Mouse (Mus musculus): ENCODE data around the gene 2200002D01Rik. TPM values are rescaled to one million over a fixed set of nuclear protein-coding genes. Genes with fewer than 3 reads are reported as not detected.

Gene 2200002D01Rik
- total RNA-seq, 1 experiment: 20.0 TPM

- in situ Hi-C loops (cut with MboI; ENCODE audit: low sequenced_read_pairs in 2 of 2, unreplicated experiment in 2 of 2): no loop called here
- Histone ChIP-seq H3K4me3 (ENCODE audit: insufficient read depth in 1 of 2, low read depth in 1 of 2, low read length in 2 of 2, poor library complexity in 1 of 2, severe bottlenecking in 1 of 2) (no peak overlapping the region), H3K9me3 (ENCODE audit: control insufficient read depth, insufficient read depth, low read depth, low read length) (no peaks in the 10 kb centered on the region), H3K4me1 (ENCODE audit: control insufficient read depth in 2 of 2, insufficient read depth in 2 of 2, low read length in 2 of 2, poor library complexity in 1 of 2) (peaks cover 3 to 4% of the 10 kb centered on the region in 2 experiments; a peak in 2 of 4 replicates), H3K36me3 (ENCODE audit: control insufficient read depth, insufficient read depth, low read length, poor library complexity, severe bottlenecking) (peaks cover 3% of the 10 kb centered on the region; the same call in 1 of the 2 replicates), H3K27ac (ENCODE audit: insufficient read depth, low read depth, low read length, poor library complexity, severe bottlenecking) (no peak overlapping the region), H3K9ac (ENCODE audit: insufficient read depth, low read depth, low read length, poor library complexity, severe bottlenecking) (no peak overlapping the region)
- DNase-seq (ENCODE audit: low read depth, low spot score): no peak
- TF ChIP-seq ZC3H11A (IDR thresholded peaks at IDR 0.05; ENCODE audit: borderline replicate concordance, low read depth, low read length) (no peak), HCFC1 (IDR thresholded peaks at IDR 0.05; ENCODE audit: borderline replicate concordance, insufficient read depth, low read length) (no peak), CHD2 (IDR thresholded peaks at IDR 0.05; ENCODE audit: low read depth, low read length) (no peak), ZNF384 (IDR thresholded peaks at IDR 0.05; ENCODE audit: low read depth, low read length) (no peak), MAFK (IDR thresholded peaks at IDR 0.05; ENCODE audit: insufficient read depth, low read depth, low read length) (no peak)
Observed at GRCm38 (mm10) chr7:29236593-29236992, 11.7 kb downstream of the 2200002D01Rik start.

- no peak overlapping the region for H3K27ac ChIP-seq (ENCODE audit: insufficient read depth, low read depth, low read length, poor library complexity, severe bottlenecking)
- no peaks in the 10 kb centered on the region for H3K9me3 ChIP-seq (ENCODE audit: control insufficient read depth, insufficient read depth, low read depth, low read length)
- H3K4me1 ChIP-seq (ENCODE audit: control insufficient read depth in 2 of 2, insufficient read depth in 2 of 2, low read length in 2 of 2, poor library complexity in 1 of 2): peaks cover 3 to 4% of the 10 kb centered on the region in 2 experiments; a peak in 2 of 4 replicates
- no peak overlapping the region for H3K9ac ChIP-seq (ENCODE audit: insufficient read depth, low read depth, low read length, poor library complexity, severe bottlenecking)
- TF ChIP-seq ZC3H11A (IDR thresholded peaks at IDR 0.05; ENCODE audit: borderline replicate concordance, low read depth, low read length) (peak; percentile 25; the same call in 1 of the 2 replicates), CHD2 (IDR thresholded peaks at IDR 0.05; ENCODE audit: low read depth, low read length) (no peak), ZNF384 (IDR thresholded peaks at IDR 0.05; ENCODE audit: low read depth, low read length) (no peak), HCFC1 (IDR thresholded peaks at IDR 0.05; ENCODE audit: borderline replicate concordance, insufficient read depth, low read length) (no peak)
- DNase-seq (ENCODE audit: low read depth, low spot score): peak; percentile 40
- H3K36me3 ChIP-seq (ENCODE audit: control insufficient read depth, insufficient read depth, low read length, poor library complexity, severe bottlenecking): no peaks in the 10 kb centered on the region
- no peak overlapping the region for H3K4me3 ChIP-seq (ENCODE audit: insufficient read depth in 1 of 2, low read depth in 1 of 2, low read length in 2 of 2, poor library complexity in 1 of 2, severe bottlenecking in 1 of 2)
- in situ Hi-C loops (cut with MboI; ENCODE audit: low sequenced_read_pairs in 2 of 2, unreplicated experiment in 2 of 2): no loop called here
Observed at GRCm38 (mm10) chr7:29234661-29235060, 13.6 kb downstream of the 2200002D01Rik start.

- no peak for TF ChIP-seq MAFK (IDR thresholded peaks at IDR 0.05; ENCODE audit: insufficient read depth, low read depth, low read length)
- no peak for TF ChIP-seq ZC3H11A (IDR thresholded peaks at IDR 0.05; ENCODE audit: borderline replicate concordance, low read depth, low read length)
- no peak for TF ChIP-seq ZNF384 (IDR thresholded peaks at IDR 0.05; ENCODE audit: low read depth, low read length)
- TF ChIP-seq HCFC1 (IDR thresholded peaks at IDR 0.05; ENCODE audit: borderline replicate concordance, insufficient read depth, low read length): no peak
- no peak for TF ChIP-seq CHD2 (IDR thresholded peaks at IDR 0.05; ENCODE audit: low read depth, low read length)
- Histone ChIP-seq H3K9me3 (ENCODE audit: control insufficient read depth, insufficient read depth, low read depth, low read length) (no peaks in the 10 kb centered on the region), H3K4me3 (ENCODE audit: insufficient read depth in 1 of 2, low read depth in 1 of 2, low read length in 2 of 2, poor library complexity in 1 of 2, severe bottlenecking in 1 of 2) (no peak overlapping the region), H3K27ac (ENCODE audit: insufficient read depth, low read depth, low read length, poor library complexity, severe bottlenecking) (no peak overlapping the region), H3K9ac (ENCODE audit: insufficient read depth, low read depth, low read length, poor library complexity, severe bottlenecking) (no peak overlapping the region), H3K4me1 (ENCODE audit: control insufficient read depth in 2 of 2, insufficient read depth in 2 of 2, low read length in 2 of 2, poor library complexity in 1 of 2) (no peaks in the 10 kb centered on the region), H3K36me3 (ENCODE audit: control insufficient read depth, insufficient read depth, low read length, poor library complexity, severe bottlenecking) (no peaks in the 10 kb centered on the region)
- in situ Hi-C loops (cut with MboI; ENCODE audit: low sequenced_read_pairs in 2 of 2, unreplicated experiment in 2 of 2): no loop called here
- DNase-seq (ENCODE audit: low read depth, low spot score): no peak
Observed at GRCm38 (mm10) chr7:29233745-29234144, 14.5 kb downstream of the 2200002D01Rik start.

- no peak for DNase-seq (ENCODE audit: low read depth, low spot score)
- H3K9me3 ChIP-seq (ENCODE audit: control insufficient read depth, insufficient read depth, low read depth, low read length): no peaks in the 10 kb centered on the region
- H3K4me3 ChIP-seq (ENCODE audit: insufficient read depth in 1 of 2, low read depth in 1 of 2, low read length in 2 of 2, poor library complexity in 1 of 2, severe bottlenecking in 1 of 2): peak within 1 kb of the TSS; percentile 66 to 73
- H3K27ac ChIP-seq (ENCODE audit: insufficient read depth, low read depth, low read length, poor library complexity, severe bottlenecking): no peak within 1 kb of the TSS
- H3K9ac ChIP-seq (ENCODE audit: insufficient read depth, low read depth, low read length, poor library complexity, severe bottlenecking): peak within 1 kb of the TSS; percentile 49
- H3K4me1 ChIP-seq (ENCODE audit: control insufficient read depth in 2 of 2, insufficient read depth in 2 of 2, low read length in 2 of 2, poor library complexity in 1 of 2): no peaks in the 10 kb centered on the region
- H3K36me3 ChIP-seq (ENCODE audit: control insufficient read depth, insufficient read depth, low read length, poor library complexity, severe bottlenecking): no peaks in the 10 kb centered on the region
- in situ Hi-C loops (cut with MboI; ENCODE audit: low sequenced_read_pairs in 2 of 2, unreplicated experiment in 2 of 2): no loop called here
- no peak for TF ChIP-seq CHD2 (IDR thresholded peaks at IDR 0.05; ENCODE audit: low read depth, low read length)
- peak; percentile 65; the same call in 1 of the 2 replicates for TF ChIP-seq ZNF384 (IDR thresholded peaks at IDR 0.05; ENCODE audit: low read depth, low read length)
Observed at GRCm38 (mm10) chr7:29232247-29233013, 15.8 kb downstream of the 2200002D01Rik start, which contains the start of gene Kcnk6. Kcnk6 (minus strand) TSS chr7:29232515.
